24 mouse cellular contexts compared by ENCODE assay signal in genomic region chr4:140971691-140972090, GRCm38 (mm10). TPM values are rescaled to one million over a fixed set of nuclear protein-coding genes. Genes with fewer than 3 reads are reported as not detected.
DNase-seq lines count a peak whose midpoint lies in the region; ATAC-seq and TF ChIP-seq lines count a peak whose summit lies in the region.
"Had no signal": no experiment of that assay in that cellular context is flagged by ENCODE, and none has a peak within 500 bp of the region (broad histone marks: within the 10 kb centered on the region; RNA-seq: fewer than 3 reads in every experiment).

No protein-coding gene starts in this region.

- H3K4me2 ChIP-seq in lung, postnatal 0 days (replicated peaks; ENCODE audit: low read depth, low read length) = no peak overlapping the region
- no peak overlapping the region for H3K4me2 ChIP-seq in stomach, postnatal 0 days (replicated peaks; ENCODE audit: low read depth)
- H3K4me2 ChIP-seq in forebrain, postnatal 0 days (ENCODE audit: low read depth) = no peak overlapping the region
- H3K4me2 ChIP-seq: embryonic facial prominence, embryonic 13.5 days; forebrain, embryonic 13.5 days; hindbrain, embryonic 12.5 days had no signal

- no peak for TF ChIP-seq CTCF in lung, postnatal 0 days (IDR thresholded peaks at IDR 0.05)
- no peak for TF ChIP-seq CTCF in bone marrow macrophage, adult 2 months (IDR thresholded peaks at IDR 0.05; ENCODE audit: low read depth, low read length)
- no peak for TF ChIP-seq CTCF in stomach, postnatal 0 days (IDR thresholded peaks at IDR 0.05; ENCODE audit: low read depth)
- TF ChIP-seq CTCF in forebrain, postnatal 0 days (IDR thresholded peaks at IDR 0.05; ENCODE audit: low read depth) = no peak

- H3K27me3 ChIP-seq in lung, postnatal 0 days (replicated peaks; ENCODE audit: insufficient read depth, low read length) = no peaks in the 10 kb centered on the region
- no peaks in the 10 kb centered on the region for H3K27me3 ChIP-seq in stomach, postnatal 0 days (ENCODE audit: control insufficient read depth, insufficient read depth, low read length)
- H3K27me3 ChIP-seq in forebrain, postnatal 0 days (ENCODE audit: insufficient read depth, low read length) = no peaks in the 10 kb centered on the region
- H3K27me3 ChIP-seq: embryonic facial prominence, embryonic 13.5 days; forebrain, embryonic 13.5 days; hindbrain, embryonic 12.5 days; Patski had no signal

- no peak overlapping the region for H3K4me3 ChIP-seq in lung, postnatal 0 days (ENCODE audit: low read depth, low read length)
- no peak overlapping the region for H3K4me3 ChIP-seq in bone marrow macrophage, adult 2 months (ENCODE audit: insufficient read depth, low read length)
- no peak overlapping the region for H3K4me3 ChIP-seq in stomach, postnatal 0 days (ENCODE audit: low read depth, low read length)
- no peak overlapping the region for H3K4me3 ChIP-seq in forebrain, postnatal 0 days (ENCODE audit: low read depth, low read length)
- H3K4me3 ChIP-seq: embryonic facial prominence, embryonic 13.5 days; forebrain, embryonic 13.5 days; gastrocnemius, adult 2 months; heart, embryonic 10.5 days; hindbrain, embryonic 12.5 days had no signal

- peak; percentile 35 for DNase-seq in adrenal gland, postnatal 14 days
- DNase-seq in adrenal gland, postnatal 25 days = no peak
- DNase-seq in lung, postnatal 0 days (ENCODE audit: low spot score) = no peak
- DNase-seq in lung, postnatal 14 days = no peak
- peak; percentile 35 for DNase-seq in stomach, postnatal 0 days (ENCODE audit: low spot score)
- no peak for DNase-seq in forebrain, postnatal 0 days
- DNase-seq in embryo, embryonic 10 days (ENCODE audit: low spot score) = no peak
- DNase-seq: adrenal gland, adult 8-10 months; cerebellum, adult 18-20 months; cerebellum, adult 9-11 months; gastrocnemius, adult 2 months; heart, adult 18-20 months; heart, postnatal 10 days; heart, postnatal 4 days had no signal

- no peaks in the 10 kb centered on the region for H3K4me1 ChIP-seq in lung, postnatal 0 days (ENCODE audit: insufficient read depth, low read depth, low read length)
- peaks cover 32% of the 10 kb centered on the region for H3K4me1 ChIP-seq in bone marrow macrophage, adult 2 months (ENCODE audit: control insufficient read depth, insufficient read depth, low read length)
- no peaks in the 10 kb centered on the region for H3K4me1 ChIP-seq in stomach, postnatal 0 days (replicated peaks; ENCODE audit: control insufficient read depth, insufficient read depth)
- H3K4me1 ChIP-seq in forebrain, postnatal 0 days (ENCODE audit: insufficient read depth) = no peaks in the 10 kb centered on the region
- H3K4me1 ChIP-seq: embryonic facial prominence, embryonic 13.5 days; forebrain, embryonic 13.5 days; heart, embryonic 10.5 days; hindbrain, embryonic 12.5 days had no signal

- WGBS in lung, postnatal 0 days = 79% methylated on average over 13 of the region's 13 CpGs
- 74% methylated on average over 13 of the region's 13 CpGs for WGBS in stomach, postnatal 0 days
- WGBS in forebrain, postnatal 0 days = 83% methylated on average over 13 of the region's 13 CpGs

- peaks cover 48% of the 10 kb centered on the region for H3K36me3 ChIP-seq in lung, postnatal 0 days (ENCODE audit: insufficient read depth, low read length)
- H3K36me3 ChIP-seq in stomach, postnatal 0 days (ENCODE audit: control insufficient read depth, insufficient read depth, low read length) = peaks cover 33% of the 10 kb centered on the region
- H3K36me3 ChIP-seq in forebrain, postnatal 0 days (ENCODE audit: insufficient read depth) = peaks cover 87% of the 10 kb centered on the region

- TF ChIP-seq POLR2A in bone marrow macrophage, adult 2 months (IDR thresholded peaks at IDR 0.05; ENCODE audit: borderline replicate concordance, low read depth, low read length) = no peak

- 0 out of 2 replicates have a peak, but pooled peaks have one; percentile 12 for ATAC-seq in lung, postnatal 0 days
- ATAC-seq in stomach, postnatal 0 days (ENCODE audit: low FRiP score, low TSS enrichment) = peak; percentile 52; the same call in 1 of the 2 replicates
- no peak for ATAC-seq in forebrain, postnatal 0 days
- ATAC-seq: forebrain, embryonic 13.5 days; hindbrain, embryonic 16.5 days; inflammation-experienced regulatory T-cells, adult 6 months; Patski had no signal

- no peak overlapping the region for H3K9ac ChIP-seq in lung, postnatal 0 days (replicated peaks; ENCODE audit: low read depth)
- H3K9ac ChIP-seq in stomach, postnatal 0 days (ENCODE audit: low read length) = no peak overlapping the region
- no peak overlapping the region for H3K9ac ChIP-seq in forebrain, postnatal 0 days
- H3K9ac ChIP-seq: embryonic facial prominence, embryonic 13.5 days; forebrain, embryonic 13.5 days; hindbrain, embryonic 12.5 days had no signal

- H3K27ac ChIP-seq in lung, postnatal 0 days (ENCODE audit: low read length) = no peak overlapping the region
- H3K27ac ChIP-seq in bone marrow macrophage, adult 2 months (ENCODE audit: insufficient read depth, low read depth, low read length) = peak overlapping the region; percentile 60
- H3K27ac ChIP-seq in stomach, postnatal 0 days (replicated peaks) = no peak overlapping the region
- H3K27ac ChIP-seq in forebrain, postnatal 0 days (ENCODE audit: low read depth, low read length) = no peak overlapping the region
- H3K27ac ChIP-seq: embryonic facial prominence, embryonic 13.5 days; forebrain, embryonic 13.5 days; gastrocnemius, adult 2 months; heart, embryonic 10.5 days; hindbrain, embryonic 12.5 days had no signal

- no peaks in the 10 kb centered on the region for H3K9me3 ChIP-seq in lung, postnatal 0 days (ENCODE audit: low read length)
- H3K9me3 ChIP-seq in stomach, postnatal 0 days (ENCODE audit: control insufficient read depth, low read length) = no peaks in the 10 kb centered on the region
- H3K9me3 ChIP-seq in forebrain, postnatal 0 days (ENCODE audit: low read length) = no peaks in the 10 kb centered on the region
- H3K9me3 ChIP-seq: embryonic facial prominence, embryonic 13.5 days; forebrain, embryonic 13.5 days; heart, embryonic 10.5 days; hindbrain, embryonic 12.5 days had no signal

- TF ChIP-seq EP300 in lung, postnatal 0 days (IDR thresholded peaks at IDR 0.05) = no peak
- TF ChIP-seq EP300 in stomach, postnatal 0 days (optimal IDR thresholded peaks at IDR 0.05) = no peak

RNA-seq across cellular contexts. Expression of gene Sdhb, which starts 10.7 kb away (rescaled TPM):
- 699 and 754 TPM in 2 replicates for total RNA-seq in adrenal gland, postnatal 14 days (2021)
- total RNA-seq in adrenal gland, postnatal 25 days (2021) = 452 and 458 TPM in 2 replicates
- 251 and 275 TPM in 2 replicates for polyA plus RNA-seq in lung, postnatal 0 days (2015; fragmentation: Nextera tagmentation; extraction: Ambion mirVana)
- polyA plus RNA-seq in bone marrow macrophage, adult 2 months (2012; ENCODE audit: insufficient read depth, insufficient read length, missing spikeins) = 145 and 163 TPM in 2 replicates
- polyA plus RNA-seq in stomach, postnatal 0 days (2015; fragmentation: Nextera tagmentation; extraction: Ambion mirVana) = 374 and 382 TPM in 2 replicates
- 254 and 308 TPM in 2 replicates for total RNA-seq in forebrain, postnatal 0 days (2014; rRNA removed)
- polyA plus RNA-seq in forebrain, postnatal 0 days (2015; fragmentation: Nextera tagmentation; extraction: Ambion mirVana) = 564 and 623 TPM in 2 replicates

RNA-seq across cellular contexts. Expression of gene Atp13a2, which starts 15.0 kb away (rescaled TPM):
- 28.7 and 37.1 TPM in 2 replicates for total RNA-seq in adrenal gland, postnatal 14 days (2021)
- total RNA-seq in adrenal gland, postnatal 25 days (2021) = 35.9 and 53.3 TPM in 2 replicates
- polyA plus RNA-seq in lung, postnatal 0 days (2015; fragmentation: Nextera tagmentation; extraction: Ambion mirVana) = 34.2 and 34.4 TPM in 2 replicates
- 203 and 230 TPM in 2 replicates for polyA plus RNA-seq in bone marrow macrophage, adult 2 months (2012; ENCODE audit: insufficient read depth, insufficient read length, missing spikeins)
- polyA plus RNA-seq in stomach, postnatal 0 days (2015; fragmentation: Nextera tagmentation; extraction: Ambion mirVana) = 14.4 and 15.9 TPM in 2 replicates
- total RNA-seq in forebrain, postnatal 0 days (2014; rRNA removed) = 205 and 251 TPM in 2 replicates
- polyA plus RNA-seq in forebrain, postnatal 0 days (2015; fragmentation: Nextera tagmentation; extraction: Ambion mirVana) = 119 and 141 TPM in 2 replicates

RNA-seq across cellular contexts. Expression of gene Mfap2, which starts 38.5 kb away (rescaled TPM):
- 26.0 and 28.6 TPM in 2 replicates for total RNA-seq in adrenal gland, postnatal 14 days (2021)
- total RNA-seq in adrenal gland, postnatal 25 days (2021) = 10.7 and 11.1 TPM in 2 replicates
- polyA plus RNA-seq in lung, postnatal 0 days (2015; fragmentation: Nextera tagmentation; extraction: Ambion mirVana) = 398 and 422 TPM in 2 replicates
- polyA plus RNA-seq in bone marrow macrophage, adult 2 months (2012; ENCODE audit: insufficient read depth, insufficient read length, missing spikeins) = not detected in 2 replicates
- polyA plus RNA-seq in stomach, postnatal 0 days (2015; fragmentation: Nextera tagmentation; extraction: Ambion mirVana) = 244 and 247 TPM in 2 replicates
- 22.2 and 25.1 TPM in 2 replicates for total RNA-seq in forebrain, postnatal 0 days (2014; rRNA removed)
- 124 and 148 TPM in 2 replicates for polyA plus RNA-seq in forebrain, postnatal 0 days (2015; fragmentation: Nextera tagmentation; extraction: Ambion mirVana)
- total RNA-seq: common myeloid progenitor, adult 5-6 weeks; MEL had no signal
- polyA plus RNA-seq: inflammation-experienced regulatory T-cells, adult 6 months had no signal

Comparison
In these comparisons a context has a peak if more than half of its experiments do, and no peak if none do; other contexts are left out.
1. DNase-seq: peak in adrenal gland, postnatal 14 days (single experiment) and stomach, postnatal 0 days (single experiment); none in adrenal gland, postnatal 25 days (single experiment), lung, postnatal 0 days (single experiment), lung, postnatal 14 days (single experiment), forebrain, postnatal 0 days (single experiment) and embryo, embryonic 10 days (single experiment).
2. RNA of gene Mfap2, which starts 38.5 kb away (polyA plus RNA-seq): 398 to 422 TPM in lung, postnatal 0 days, 244 to 247 TPM in stomach, postnatal 0 days and 124 to 148 TPM in forebrain, postnatal 0 days; not detected in bone marrow macrophage, adult 2 months; every median in the first group is over 10 times any median in the second.